Mouse (Mus musculus) frontal cortex, adult (tissue): Measurements from ENCODE around the gene Adgra3.

Experiments
- ATAC-seq: cut with Nextera tagmentation; 2 replicates; pipeline ENCODE4 v1.9.2; 2017; ENCODE audit warnings: mild to moderate bottlenecking, moderate library complexity, mixed read lengths; ENCODE audit not compliant: low TSS enrichment

The Adgra3 gene

GRCm38 (mm10) chr5:50058421-50059286, at the start of gene Adgra3:
TSS of gene Adgra3 (minus strand) at chr5:50059006.
- ATAC-seq = peak; percentile 76

GRCm38 (mm10) chr5:50083441-50083840, 24.6 kb upstream of the Adgra3 start:
- 0 out of 2 replicates have a peak, but pooled peaks have one; percentile 20 for ATAC-seq

- ATAC-seq = peak; percentile 70
Observed at GRCm38 (mm10) chr5:50074245-50074644, 15.4 kb upstream of the Adgra3 start.

GRCm38 (mm10) chr5:50064236-50064635, 5.4 kb upstream of the Adgra3 start:
- no peak for ATAC-seq

GRCm38 (mm10) chr5:50059586-50059985, 780 bp upstream of the Adgra3 start:
- ATAC-seq = no peak

GRCm38 (mm10) chr5:50057612-50058420, 990 bp downstream of the Adgra3 start:
- ATAC-seq = peak; percentile 31

- ATAC-seq = no peak
Observed at GRCm38 (mm10) chr5:50052456-50052855, 6.3 kb downstream of the Adgra3 start.

GRCm38 (mm10) chr5:50050668-50051425, 8.0 kb downstream of the Adgra3 start:
- ATAC-seq = no peak

- ATAC-seq = no peak
Observed at GRCm38 (mm10) chr5:50050037-50050436, 8.8 kb downstream of the Adgra3 start.

GRCm38 (mm10) chr5:50049506-50049905, 9.3 kb downstream of the Adgra3 start:
- peak; percentile 48 for ATAC-seq

- ATAC-seq = peak; percentile 83
Observed at GRCm38 (mm10) chr5:50048960-50049359, 9.8 kb downstream of the Adgra3 start.

- no peak for ATAC-seq
Observed at GRCm38 (mm10) chr5:50048271-50048851, 10.4 kb downstream of the Adgra3 start.

GRCm38 (mm10) chr5:50045180-50045579, 13.6 kb downstream of the Adgra3 start:
- peak; percentile 74 for ATAC-seq

- no peak for ATAC-seq
Observed at GRCm38 (mm10) chr5:50043677-50044076, 15.1 kb downstream of the Adgra3 start.

GRCm38 (mm10) chr5:50042274-50042943, 16.4 kb downstream of the Adgra3 start:
- no peak for ATAC-seq

GRCm38 (mm10) chr5:50039521-50039920, 19.3 kb downstream of the Adgra3 start:
- no peak for ATAC-seq

- peak; percentile 72 for ATAC-seq
Observed at GRCm38 (mm10) chr5:50037666-50038065, 21.1 kb downstream of the Adgra3 start.

- ATAC-seq = no peak
Observed at GRCm38 (mm10) chr5:50034900-50035514, 23.8 kb downstream of the Adgra3 start.

GRCm38 (mm10) chr5:50034231-50034630, 24.6 kb downstream of the Adgra3 start:
- ATAC-seq = no peak

- ATAC-seq = no peak
Observed at GRCm38 (mm10) chr5:50033660-50034059, 25.1 kb downstream of the Adgra3 start.
